In genomic region chr2:80542801-80543200, GRCm38 (mm10) we compare ENCODE assay signal across 24 mouse cellular contexts. TPM values are rescaled to one million over a fixed set of nuclear protein-coding genes. Genes with fewer than 3 reads are reported as not detected.
DNase-seq lines count a peak whose midpoint lies in the region; ATAC-seq and TF ChIP-seq lines count a peak whose summit lies in the region.
"Had no signal": no experiment of that assay in that cellular context is flagged by ENCODE, and none has a peak within 500 bp of the region (broad histone marks: within the 10 kb centered on the region; RNA-seq: fewer than 3 reads in every experiment).

No protein-coding gene starts in this region.

- no peaks in the 10 kb centered on the region for H3K4me1 ChIP-seq in intestine, embryonic 15.5 days (replicated peaks)
- no peaks in the 10 kb centered on the region for H3K4me1 ChIP-seq in intestine, postnatal 0 days (replicated peaks; ENCODE audit: control insufficient read depth, insufficient read depth, low read length)
- peaks cover 13% of the 10 kb centered on the region for H3K4me1 ChIP-seq in megakaryocyte, embryonic 14.5 days
- H3K4me1 ChIP-seq in forebrain, embryonic 12.5 days: no peaks in the 10 kb centered on the region
- no peaks in the 10 kb centered on the region for H3K4me1 ChIP-seq in kidney, embryonic 15.5 days
- H3K4me1 ChIP-seq: embryonic facial prominence, embryonic 13.5 days; embryonic facial prominence, embryonic 15.5 days; forebrain, embryonic 10.5 days; forebrain, embryonic 13.5 days; forebrain, embryonic 15.5 days had no signal

- H3K9me3 ChIP-seq in intestine, embryonic 15.5 days: no peaks in the 10 kb centered on the region
- H3K9me3 ChIP-seq in intestine, postnatal 0 days (ENCODE audit: control insufficient read depth): no peaks in the 10 kb centered on the region
- H3K9me3 ChIP-seq in megakaryocyte, embryonic 14.5 days: no peaks in the 10 kb centered on the region
- no peaks in the 10 kb centered on the region for H3K9me3 ChIP-seq in forebrain, embryonic 12.5 days
- H3K9me3 ChIP-seq in kidney, embryonic 15.5 days (replicated peaks): no peaks in the 10 kb centered on the region
- H3K9me3 ChIP-seq: embryonic facial prominence, embryonic 13.5 days; embryonic facial prominence, embryonic 15.5 days; forebrain, embryonic 10.5 days; forebrain, embryonic 13.5 days; forebrain, embryonic 15.5 days had no signal

- DNase-seq in 416B (ENCODE audit: low read depth): peak; percentile 51
- DNase-seq: adrenal gland, adult 2 months; adrenal gland, postnatal 10 days; adrenal gland, postnatal 25 days; cerebellum, adult 11 months; cerebellum, adult 18-20 months; cerebellum, adult 8-10 months; cerebellum, adult 9-11 months; cerebellum, postnatal 14 days; cerebellum, postnatal 36 days; embryo, embryonic 11 days; forebrain, postnatal 0 days had no signal

- no peak overlapping the region for H3K4me3 ChIP-seq in intestine, embryonic 15.5 days (replicated peaks)
- no peak overlapping the region for H3K4me3 ChIP-seq in intestine, postnatal 0 days (ENCODE audit: low read depth, low read length)
- H3K4me3 ChIP-seq in megakaryocyte, embryonic 14.5 days (replicated peaks): peak overlapping the region; percentile 31
- H3K4me3 ChIP-seq in forebrain, embryonic 12.5 days (replicated peaks): no peak overlapping the region
- H3K4me3 ChIP-seq in kidney, embryonic 15.5 days (replicated peaks): no peak overlapping the region
- H3K4me3 ChIP-seq: embryonic facial prominence, embryonic 13.5 days; embryonic facial prominence, embryonic 15.5 days; erythroblast, embryonic 14.5 days; forebrain, embryonic 10.5 days; forebrain, embryonic 13.5 days; forebrain, embryonic 15.5 days had no signal

- ATAC-seq in intestine, embryonic 15.5 days: 0 out of 2 replicates have a peak, but pooled peaks have one; percentile 31
- no peak for ATAC-seq in intestine, postnatal 0 days
- ATAC-seq in megakaryocyte, adult 5-6 weeks (ENCODE audit: poor library complexity, severe bottlenecking): no peak
- ATAC-seq in forebrain, embryonic 12.5 days (ENCODE audit: low FRiP score): no peak
- ATAC-seq in kidney, embryonic 15.5 days (replicated peaks; ENCODE audit: low FRiP score): no peak
- ATAC-seq: forebrain, embryonic 13.5 days; forebrain, embryonic 15.5 days; forebrain, postnatal 0 days had no signal

- no peak overlapping the region for H3K4me2 ChIP-seq in intestine, embryonic 15.5 days (replicated peaks)
- no peak overlapping the region for H3K4me2 ChIP-seq in intestine, postnatal 0 days (replicated peaks; ENCODE audit: low read depth)
- no peak overlapping the region for H3K4me2 ChIP-seq in forebrain, embryonic 12.5 days
- no peak overlapping the region for H3K4me2 ChIP-seq in kidney, embryonic 15.5 days
- H3K4me2 ChIP-seq: embryonic facial prominence, embryonic 13.5 days; embryonic facial prominence, embryonic 15.5 days; forebrain, embryonic 13.5 days; forebrain, embryonic 15.5 days had no signal

- no peak overlapping the region for H3K9ac ChIP-seq in intestine, embryonic 15.5 days
- H3K9ac ChIP-seq in intestine, postnatal 0 days (ENCODE audit: low read depth, low read length): no peak overlapping the region
- no peak overlapping the region for H3K9ac ChIP-seq in forebrain, embryonic 12.5 days
- H3K9ac ChIP-seq in kidney, embryonic 15.5 days: no peak overlapping the region
- H3K9ac ChIP-seq: embryonic facial prominence, embryonic 13.5 days; embryonic facial prominence, embryonic 15.5 days; forebrain, embryonic 13.5 days; forebrain, embryonic 15.5 days; forebrain, postnatal 0 days had no signal

- H3K36me3 ChIP-seq in intestine, embryonic 15.5 days: peaks cover 3% of the 10 kb centered on the region; the same call in 1 of the 2 replicates
- H3K36me3 ChIP-seq in intestine, postnatal 0 days (ENCODE audit: control insufficient read depth, insufficient read depth): peaks cover 41% of the 10 kb centered on the region
- peaks cover 82% of the 10 kb centered on the region for H3K36me3 ChIP-seq in megakaryocyte, embryonic 14.5 days (replicated peaks; ENCODE audit: low read length)
- H3K36me3 ChIP-seq in forebrain, embryonic 12.5 days (replicated peaks): peaks cover 52% of the 10 kb centered on the region
- H3K36me3 ChIP-seq in kidney, embryonic 15.5 days: peaks cover 75% of the 10 kb centered on the region

- no peak for TF ChIP-seq CTCF in intestine, postnatal 0 days (IDR thresholded peaks at IDR 0.05; ENCODE audit: low read depth)

- H3K27me3 ChIP-seq in intestine, embryonic 15.5 days (replicated peaks): no peaks in the 10 kb centered on the region
- H3K27me3 ChIP-seq in intestine, postnatal 0 days (replicated peaks; ENCODE audit: control insufficient read depth, insufficient read depth, low read length): no peaks in the 10 kb centered on the region
- H3K27me3 ChIP-seq in megakaryocyte, embryonic 14.5 days (replicated peaks): no peaks in the 10 kb centered on the region
- no peaks in the 10 kb centered on the region for H3K27me3 ChIP-seq in forebrain, embryonic 12.5 days
- no peaks in the 10 kb centered on the region for H3K27me3 ChIP-seq in kidney, embryonic 15.5 days
- H3K27me3 ChIP-seq: embryonic facial prominence, embryonic 13.5 days; embryonic facial prominence, embryonic 15.5 days; forebrain, embryonic 13.5 days; forebrain, embryonic 15.5 days had no signal

- no peak overlapping the region for H3K27ac ChIP-seq in intestine, embryonic 15.5 days
- H3K27ac ChIP-seq in intestine, postnatal 0 days (ENCODE audit: low read depth, low read length): no peak overlapping the region
- H3K27ac ChIP-seq in forebrain, embryonic 12.5 days: no peak overlapping the region
- H3K27ac ChIP-seq in kidney, embryonic 15.5 days: no peak overlapping the region
- H3K27ac ChIP-seq: embryonic facial prominence, embryonic 13.5 days; embryonic facial prominence, embryonic 15.5 days; forebrain, embryonic 10.5 days; forebrain, embryonic 13.5 days; forebrain, embryonic 15.5 days had no signal

- WGBS in intestine, embryonic 15.5 days: 92% methylated on average over 5 of the region's 5 CpGs
- 81% methylated on average over 5 of the region's 5 CpGs for WGBS in intestine, postnatal 0 days
- 89% methylated on average over 5 of the region's 5 CpGs for WGBS in forebrain, embryonic 12.5 days
- WGBS in kidney, embryonic 15.5 days: 90% methylated on average over 5 of the region's 5 CpGs

RNA-seq across cellular contexts. Expression of gene Nckap1, which starts 38.4 kb away (rescaled TPM):
- polyA plus RNA-seq in intestine, embryonic 15.5 days (2015; fragmentation: Nextera tagmentation; extraction: Ambion mirVana): 64.7 and 69.4 TPM in 2 replicates
- polyA plus RNA-seq in intestine, postnatal 0 days (2015; fragmentation: Nextera tagmentation; extraction: Ambion mirVana): 38.9 and 41.0 TPM in 2 replicates
- 2.6 and 5.0 TPM in 2 replicates for polyA plus RNA-seq in megakaryocyte, embryonic 14.5 days (2012; ENCODE audit: insufficient read depth, low replicate concordance)
- 0.40 and 0.73 TPM in 2 replicates for total RNA-seq in megakaryocyte, adult 5-6 weeks (2015)
- 0.81 TPM in 2 replicates for total RNA-seq in megakaryocyte, adult 5-6 weeks (2017)
- polyA plus RNA-seq in forebrain, embryonic 12.5 days (2016; fragmentation: Nextera tagmentation; extraction: Ambion mirVana): 94.5 and 97.9 TPM in 2 replicates
- 74.4 and 75.9 TPM in 2 replicates for polyA plus RNA-seq in kidney, embryonic 15.5 days (2015; fragmentation: Nextera tagmentation; extraction: Ambion mirVana)
